Mouse (Mus musculus) CH12.LX (cell line): ENCODE measurements around the gene March9. TPM values are rescaled to one million over a fixed set of nuclear protein-coding genes. Genes with fewer than 3 reads are reported as not detected.
A peak's percentile ranks its signal among the peaks of the same experiment; 100 is the strongest.

Experiments
- DNase-seq: peaks from one replicate; pipeline ENCODE4 v3.0.0-alpha.2; 2013; ENCODE audit errors: extremely low read depth
- H3K27ac ChIP-seq: 2 replicates; pipeline ENCODE4 v1.5.1; 2012; ENCODE audit warnings: low read depth, mild to moderate bottlenecking, control low read depth, moderate library complexity; ENCODE audit not compliant: insufficient read depth
- H3K27me3 ChIP-seq: replicated peaks from 2 replicates; pipeline ENCODE3; 2012; ENCODE audit warnings: inconsistent platforms
- H3K36me3 ChIP-seq, 2 experiments: replicated peaks in 1 of 2; 2 replicates each; pipeline versions ENCODE3 to v1.6.1; 2012; ENCODE audit warnings: inconsistent platforms in 1 of 2, low read length in 1 of 2, mild to moderate bottlenecking in 1 of 2, mixed read lengths in 1 of 2, moderate library complexity in 1 of 2; ENCODE audit not compliant: control insufficient read depth in 1 of 2, insufficient read depth in 1 of 2
- H3K4me1 ChIP-seq, 2 experiments: 2 replicates each; pipeline ENCODE4 v1.6.1; 2012; ENCODE audit warnings: inconsistent platforms in 1 of 2, moderate library complexity in 1 of 2; ENCODE audit not compliant: insufficient read depth in 2 of 2, control insufficient read depth in 1 of 2
- H3K4me2 ChIP-seq: 2 replicates; pipeline ENCODE4 v1.6.1; 2012; ENCODE audit warnings: low read depth, mild to moderate bottlenecking, control low read depth; ENCODE audit not compliant: poor library complexity, insufficient read depth, severe bottlenecking
- H3K4me3 ChIP-seq, 3 experiments: fragments of 150-350 bp in 1 of 3; sonication (generic) in 1 of 3; replicated peaks in 1 of 3; 2 replicates each; pipeline versions ENCODE3 to v1.5.1; 2011 to 2012; ENCODE audit warnings: low read depth in 2 of 3, low read length in 2 of 3, mild to moderate bottlenecking in 2 of 3, moderate library complexity in 2 of 3, control low read depth in 1 of 3, improper control_type of control experiment in 1 of 3, inconsistent platforms in 1 of 3, mixed read lengths in 1 of 3; ENCODE audit not compliant: poor library complexity in 1 of 3
- H3K79me2 ChIP-seq: replicated peaks from 2 replicates; pipeline ENCODE4 v1.6.1; 2012; ENCODE audit warnings: mild to moderate bottlenecking, moderate library complexity; ENCODE audit not compliant: control insufficient read depth, poor library complexity, insufficient read depth, severe bottlenecking; ENCODE audit errors: extremely low read depth
- H3K9ac ChIP-seq: 2 replicates; pipeline ENCODE4 v1.6.1; 2012; ENCODE audit warnings: low read depth, mild to moderate bottlenecking, control low read depth, moderate library complexity; ENCODE audit not compliant: insufficient read depth
- H3K9me3 ChIP-seq: replicated peaks from 2 replicates; pipeline ENCODE3; 2012; ENCODE audit warnings: low read length, inconsistent platforms, mixed read lengths
- CHD1 ChIP-seq: IDR thresholded peaks from 2 replicates; pipeline ENCODE4 v1.6.1; 2012; ENCODE audit warnings: low read depth, low read length, improper control_type of control experiment, inconsistent platforms
- CTCF ChIP-seq, 2 experiments: IDR thresholded peaks in 1 of 2; conservative IDR thresholded peaks in 1 of 2; 2 replicates each; pipeline ENCODE4 v1.5.1; 2011 to 2012; ENCODE audit warnings: low read depth in 2 of 2, low read length in 2 of 2, improper control_type of control experiment in 1 of 2, inconsistent platforms in 1 of 2, mild to moderate bottlenecking in 1 of 2, moderate library complexity in 1 of 2
- E2F4 ChIP-seq: IDR thresholded peaks from 2 replicates; pipeline ENCODE4 v1.6.1; 2011; ENCODE audit warnings: low read depth, low read length, improper control_type of control experiment; ENCODE audit not compliant: insufficient replicate concordance
- HCFC1 ChIP-seq: IDR thresholded peaks from 2 replicates; pipeline ENCODE4 v1.6.1; 2012; ENCODE audit warnings: low read depth, mild to moderate bottlenecking, inconsistent platforms, low read length, improper control_type of control experiment
- IRF4 ChIP-seq: IDR thresholded peaks from 2 replicates; pipeline ENCODE4 v1.6.1; 2014; ENCODE audit warnings: low read depth, mild to moderate bottlenecking, inconsistent platforms, low read length, improper control_type of control experiment
- JUN ChIP-seq: IDR thresholded peaks from 2 replicates; pipeline ENCODE4 v1.6.1; 2011; ENCODE audit warnings: low read depth, mild to moderate bottlenecking, low read length, improper control_type of control experiment, moderate library complexity; ENCODE audit not compliant: insufficient read depth
- MAZ ChIP-seq: IDR thresholded peaks from 2 replicates; pipeline ENCODE4 v1.6.1; 2012; ENCODE audit warnings: low read depth, mild to moderate bottlenecking, inconsistent platforms, low read length, improper control_type of control experiment, moderate library complexity
- MYC ChIP-seq: IDR thresholded peaks from 2 replicates; pipeline ENCODE4 v1.6.1; 2011; ENCODE audit warnings: low read depth, mild to moderate bottlenecking, improper control_type of control experiment, low read length
- POLR2AphosphoS2 ChIP-seq: IDR thresholded peaks from 2 replicates; pipeline ENCODE4 v1.6.1; 2011; ENCODE audit warnings: low read depth, low read length, improper control_type of control experiment
- UBTF ChIP-seq: IDR thresholded peaks from 2 replicates; pipeline ENCODE4 v1.6.1; 2012; ENCODE audit warnings: low read depth, mild to moderate bottlenecking, inconsistent platforms, low read length, improper control_type of control experiment, moderate library complexity
- ZKSCAN1 ChIP-seq: IDR thresholded peaks from 2 replicates; pipeline ENCODE4 v1.6.1; 2012; ENCODE audit warnings: low read depth, inconsistent platforms, low read length, improper control_type of control experiment, borderline replicate concordance
- dilution Hi-C: fragments of 300-500 bp; cut with MboI; formaldehyde crosslinking; loops from 2 replicates; pipeline ENCODE4 v1.14.3; 2020; ENCODE audit warnings: low sequenced_read_pairs; ENCODE audit not compliant: extremely low pct_unique_long_range_greater_than_20kb, extremely low pct_ligation_motif_present
- in situ Hi-C: fragments of 300-500 bp; cut with MboI; formaldehyde crosslinking; loops from 3 replicates; pipeline ENCODE4 v1.14.3; 2019; ENCODE audit warnings: low sequenced_read_pairs, low pct_ligation_motif_present, low pct_unique_long_range_greater_than_20kb, mixed read lengths
- polyA plus RNA-seq: library from polyadenylated mRNA; unstranded; fragments of >175 nt; gene quantifications from 2 replicates; pipeline ENCODE4 v1.2.1, GENCODE M21; 2012; ENCODE audit warnings: low read depth; ENCODE audit not compliant: insufficient read length
- total RNA-seq, 2 experiments: library from RNA; depleted of rRNA; stranded (reverse); fragments of 300-350 nt in 1 of 2; fragments of >200 nt in 1 of 2; gene quantifications; 2 replicates each; pipeline ENCODE4 v1.2.3; 2012 to 2014

March9 gene
- total and polyA plus RNA-seq, 3 experiments: 0.68 to 3.4 (median 1.0) TPM

DNA sequence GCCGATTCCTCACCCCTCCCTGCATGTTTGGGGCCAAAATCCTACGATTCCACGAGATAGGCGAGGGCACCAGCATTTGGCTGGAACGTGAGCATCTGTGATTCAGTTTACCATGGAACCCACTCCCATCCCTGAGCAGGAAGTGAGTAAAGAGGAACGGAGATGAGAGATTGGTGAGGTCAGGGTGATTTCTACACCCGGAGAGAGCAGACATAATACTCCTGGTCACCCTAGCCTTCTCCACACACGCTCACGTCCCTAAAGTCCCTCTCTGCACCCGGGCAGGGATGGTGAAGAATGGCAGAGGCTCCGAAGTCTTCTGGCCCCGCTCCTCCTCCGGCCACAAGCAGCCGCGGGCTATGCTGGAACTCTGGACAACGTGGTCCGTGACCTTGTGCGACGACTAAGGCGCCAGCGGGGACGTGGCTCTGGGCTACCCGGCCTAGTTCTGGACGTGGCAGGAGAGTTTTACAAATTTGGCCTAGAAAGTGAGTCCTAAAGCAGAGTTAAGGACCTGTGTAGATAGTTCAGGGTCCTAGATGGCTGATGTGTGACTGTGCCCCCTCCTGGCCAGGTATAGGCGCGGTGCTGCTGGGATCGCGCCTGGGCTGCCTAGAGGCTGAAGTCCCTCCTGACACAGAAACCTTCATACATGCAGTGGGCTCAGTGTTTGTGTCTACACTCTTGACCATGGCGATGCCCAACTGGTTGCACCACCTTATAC, 10.4 kb downstream of the March9 start:
- H3K4me3 ChIP-seq: no peak overlapping the region
- H3K27me3 ChIP-seq: no peaks in the 10 kb centered on the region
- TF ChIP-seq IRF4 (no peak), E2F4 (no peak), UBTF (no peak), CTCF (conservative IDR thresholded peaks at IDR 0.05 in 1 of 2, IDR thresholded peaks at IDR 0.05 in 1 of 2; ENCODE audit: low read depth in 2 of 2, low read length in 2 of 2) (peak in 1 of 2 experiments; percentile 25; a peak in 1 of 4 replicates)
- H3K9me3 ChIP-seq: no peaks in the 10 kb centered on the region
- H3K79me2 ChIP-seq: no peaks in the 10 kb centered on the region
- no peak overlapping the region for H3K27ac ChIP-seq
- H3K4me1 ChIP-seq: peaks cover 0 to 10% of the 10 kb centered on the region in 2 experiments; a peak in 2 of 4 replicates
- no peak overlapping the region for H3K9ac ChIP-seq
- H3K4me2 ChIP-seq: no peak overlapping the region
- no peak for DNase-seq
- dilution Hi-C loops (no loop called here), in situ Hi-C loops (no loop called here)
- peaks cover 8 to 38% of the 10 kb centered on the region in 2 experiments for H3K36me3 ChIP-seq

DNA sequence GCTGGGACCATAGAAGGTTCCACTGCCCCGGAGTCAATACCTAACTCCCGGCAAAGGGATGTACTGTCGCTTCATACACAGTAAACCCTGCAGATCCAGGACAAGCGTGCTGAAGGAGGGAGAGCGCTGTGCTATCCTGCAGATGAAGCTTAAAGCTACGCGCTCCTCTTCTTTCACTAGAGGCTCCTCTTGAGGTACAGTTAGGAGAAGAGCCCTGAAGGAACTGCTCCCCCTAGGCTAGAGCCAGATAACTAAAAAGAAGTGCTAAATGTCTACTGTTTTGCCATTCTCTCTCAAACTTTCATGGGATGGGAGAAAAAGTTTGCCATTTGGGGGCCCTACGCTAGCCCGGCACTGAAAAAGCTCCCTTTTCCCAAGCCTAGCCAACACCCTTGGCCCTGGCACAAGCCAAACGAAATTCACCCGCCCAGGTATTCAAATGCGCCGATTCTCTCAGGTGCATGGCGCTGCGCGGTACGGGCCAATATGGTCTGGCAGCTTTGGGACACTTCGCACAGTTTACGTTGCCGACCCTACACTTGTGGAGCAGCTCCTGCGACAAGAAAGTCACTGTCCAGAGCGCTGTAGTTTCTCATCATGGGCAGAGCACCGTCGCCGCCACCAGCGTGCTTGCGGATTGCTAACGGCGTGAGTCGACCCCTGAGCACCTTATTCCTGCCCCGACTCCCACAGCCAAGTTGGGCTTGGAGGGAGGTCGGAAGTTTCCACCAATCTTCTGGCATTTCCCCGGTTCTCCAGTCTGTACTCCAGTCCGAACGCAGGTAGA, 11.2 kb downstream of the March9 start:
- in situ Hi-C loops: no loop called here
- no peak for DNase-seq
- Histone ChIP-seq H3K9ac (no peak overlapping the region), H3K79me2 (no peaks in the 10 kb centered on the region), H3K9me3 (no peaks in the 10 kb centered on the region), H3K4me1 (peaks cover 0 to 10% of the 10 kb centered on the region in 2 experiments; a peak in 2 of 4 replicates), H3K4me2 (no peak overlapping the region), H3K27ac (no peak overlapping the region), H3K4me3 (no peak overlapping the region), H3K27me3 (no peaks in the 10 kb centered on the region), H3K36me3 (peaks cover 13 to 45% of the 10 kb centered on the region in 2 experiments)
- no peak for TF ChIP-seq ZKSCAN1
- no peak for TF ChIP-seq JUN
- TF ChIP-seq MYC: no peak
- TF ChIP-seq E2F4: no peak
- TF ChIP-seq POLR2AphosphoS2: 0 out of 2 replicates have a peak, but pooled peaks have one; percentile 24
- TF ChIP-seq HCFC1: no peak
- dilution Hi-C loops: no loop called here

DNA sequence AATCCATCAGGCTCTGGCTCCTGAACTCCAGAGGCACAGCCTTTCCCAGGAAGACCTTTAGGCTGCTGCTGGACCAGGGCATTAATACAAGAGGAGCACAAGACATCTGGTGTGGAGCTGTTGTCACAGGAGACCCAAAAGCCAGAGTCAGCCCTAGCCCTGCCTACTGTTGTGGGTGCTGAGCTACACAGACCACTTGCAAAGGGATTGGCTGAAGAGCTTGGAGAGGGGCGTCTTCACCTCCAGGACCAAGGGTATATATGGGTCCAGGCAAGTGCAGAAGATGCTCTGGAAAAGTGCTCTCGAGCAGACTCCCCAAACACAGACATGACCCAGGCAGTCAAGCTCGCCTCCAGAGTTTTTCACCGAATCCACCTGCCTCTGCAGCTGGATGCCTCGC, 12.0 kb downstream of the March9 start, which contains the start of gene Cyp27b1:
Cyp27b1 (plus strand) TSS at position 297 of the 400 bp plus-strand sequence.
- Histone ChIP-seq H3K9me3 (no peaks in the 10 kb centered on the region), H3K9ac (no peak within 1 kb of the TSS), H3K27me3 (no peaks in the 10 kb centered on the region), H3K4me3 (no peak within 1 kb of the TSS), H3K27ac (no peak within 1 kb of the TSS), H3K36me3 (peaks cover 16 to 53% of the 10 kb centered on the region in 2 experiments), H3K4me1 (peaks cover 6 to 18% of the 10 kb centered on the region in 2 experiments; a peak in 2 of 4 replicates), H3K4me2 (no peak within 1 kb of the TSS), H3K79me2 (no peaks in the 10 kb centered on the region; the same call in 1 of the 2 replicates)
- no peak for DNase-seq
- dilution Hi-C loops (no loop called here), in situ Hi-C loops (no loop called here)
- TF ChIP-seq CHD1 (no peak), MAZ (no peak), POLR2AphosphoS2 (0 out of 2 replicates have a peak, but pooled peaks have one; percentile 22)
